Mouse (Mus musculus): ENCODE measurements around the gene Unc50.

Gene Unc50

GRCm38 (mm10) chr1:37427144-37427875, 2.6 kb upstream of the Unc50 start:
- ChIA-PET CTCF (interaction anchor here in 3 of 4 experiments (0.5 to 4.1 kb wide), 5 partner anchors 7 to 209 kb away, joined by 3 to 30 read pairs (median 4); no protein-coding TSS in a partner anchor), POLR2A (interaction anchor here in 3 of 4 experiments (0.5 to 1.5 kb wide), 4 partner anchors 8 to 73 kb away, joined by 3 read pairs; no protein-coding TSS in a partner anchor)

DNA sequence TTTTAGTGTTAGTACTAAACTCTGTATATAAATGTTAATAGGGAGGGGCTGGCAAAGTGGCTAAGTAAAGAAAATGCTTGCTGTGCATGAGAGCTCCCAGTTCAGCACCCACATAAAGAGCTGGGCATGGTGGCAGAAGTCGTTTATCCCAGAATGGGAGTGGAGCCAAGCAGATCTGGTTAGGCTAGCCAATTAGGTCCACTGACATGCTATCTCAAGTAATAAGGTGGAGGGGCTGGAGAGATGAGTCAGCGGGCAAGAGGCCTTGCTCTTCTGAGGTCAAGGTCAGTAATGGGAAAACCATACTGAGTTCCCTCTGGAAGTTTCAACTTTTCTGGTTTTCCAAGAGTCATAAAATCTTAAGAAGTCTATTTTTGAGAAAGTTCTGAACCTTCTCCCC, 1.0 kb upstream of the Unc50 start:
- POLR2A ChIA-PET, result interaction anchor here in 2 of 4 experiments (0.8 to 2.7 kb wide), 11 partner anchors 9 to 214 kb away, joined by 3 to 27 read pairs (median 6); no protein-coding TSS in a partner anchor
- CTCF ChIA-PET, result interaction anchor here in 2 of 4 experiments (1.0 to 4.1 kb wide), 4 partner anchors 9 to 247 kb away, joined by 3 to 30 read pairs (median 12); no protein-coding TSS in a partner anchor

DNA sequence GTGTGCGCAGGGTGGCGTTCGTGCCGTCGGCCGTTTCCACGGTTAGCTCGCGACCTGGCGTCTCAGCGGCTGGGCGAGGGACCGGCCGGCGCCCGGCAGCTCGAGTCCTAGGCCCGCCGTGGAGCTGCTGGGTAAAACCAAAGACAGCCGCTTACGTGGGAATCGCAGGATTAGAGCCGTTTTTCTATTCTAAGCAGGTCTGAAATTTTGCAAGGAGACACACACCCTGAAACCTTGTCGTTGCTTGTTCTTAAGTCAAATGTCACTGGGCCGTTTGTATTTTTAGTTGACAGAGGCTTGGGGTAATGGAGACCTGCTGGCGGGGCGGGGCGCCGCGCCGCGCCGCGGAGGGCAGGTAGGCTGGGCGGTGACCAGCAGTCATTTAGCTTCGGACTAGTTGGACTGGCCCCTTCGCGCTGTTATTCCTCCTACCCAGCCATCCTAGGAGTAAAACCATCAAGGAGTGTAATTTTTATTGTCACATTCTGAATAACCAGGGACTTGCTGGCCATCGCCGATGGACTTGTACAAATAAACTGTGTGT, 430 bp downstream of the Unc50 start:
- ChIA-PET CTCF (interaction anchor here in 3 of 4 experiments (0.7 to 4.1 kb wide), 10 partner anchors 8 to 929 kb away, joined by 3 to 30 read pairs (median 4); no protein-coding TSS in a partner anchor), POLR2A (interaction anchor here (0.5 to 2.7 kb wide), 60 partner anchors 8 to 927 kb away, joined by 3 to 27 read pairs (median 4); partner anchors contain the start of genes Mitd1 (in 2 of the 4), Mrpl30 (in 2 of the 4), 4933424G06Rik (in 1 of the 4) and Inpp4a (in 1 of the 4))

DNA sequence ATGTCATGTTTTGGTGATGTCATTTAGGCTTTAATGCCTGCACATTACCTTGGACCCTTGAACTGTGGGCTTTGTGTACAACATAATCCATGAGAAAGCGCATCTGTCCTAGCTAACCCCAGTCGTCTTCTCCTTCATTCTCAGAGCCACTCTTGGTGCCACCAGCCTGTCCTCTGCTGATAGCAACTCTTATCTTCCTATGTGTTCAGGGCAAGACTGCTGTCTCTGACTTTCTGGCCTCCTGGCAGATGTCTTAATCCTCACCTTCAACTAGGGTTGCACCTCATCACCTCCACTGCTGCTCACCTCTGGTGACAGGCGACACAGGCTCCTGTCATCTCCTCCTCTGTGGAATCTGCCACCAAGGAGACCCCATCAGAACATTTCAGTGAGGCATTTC, 6.5 kb downstream of the Unc50 start:
- CTCF ChIA-PET, result no interaction called here
- POLR2A ChIA-PET, result no interaction called here

DNA sequence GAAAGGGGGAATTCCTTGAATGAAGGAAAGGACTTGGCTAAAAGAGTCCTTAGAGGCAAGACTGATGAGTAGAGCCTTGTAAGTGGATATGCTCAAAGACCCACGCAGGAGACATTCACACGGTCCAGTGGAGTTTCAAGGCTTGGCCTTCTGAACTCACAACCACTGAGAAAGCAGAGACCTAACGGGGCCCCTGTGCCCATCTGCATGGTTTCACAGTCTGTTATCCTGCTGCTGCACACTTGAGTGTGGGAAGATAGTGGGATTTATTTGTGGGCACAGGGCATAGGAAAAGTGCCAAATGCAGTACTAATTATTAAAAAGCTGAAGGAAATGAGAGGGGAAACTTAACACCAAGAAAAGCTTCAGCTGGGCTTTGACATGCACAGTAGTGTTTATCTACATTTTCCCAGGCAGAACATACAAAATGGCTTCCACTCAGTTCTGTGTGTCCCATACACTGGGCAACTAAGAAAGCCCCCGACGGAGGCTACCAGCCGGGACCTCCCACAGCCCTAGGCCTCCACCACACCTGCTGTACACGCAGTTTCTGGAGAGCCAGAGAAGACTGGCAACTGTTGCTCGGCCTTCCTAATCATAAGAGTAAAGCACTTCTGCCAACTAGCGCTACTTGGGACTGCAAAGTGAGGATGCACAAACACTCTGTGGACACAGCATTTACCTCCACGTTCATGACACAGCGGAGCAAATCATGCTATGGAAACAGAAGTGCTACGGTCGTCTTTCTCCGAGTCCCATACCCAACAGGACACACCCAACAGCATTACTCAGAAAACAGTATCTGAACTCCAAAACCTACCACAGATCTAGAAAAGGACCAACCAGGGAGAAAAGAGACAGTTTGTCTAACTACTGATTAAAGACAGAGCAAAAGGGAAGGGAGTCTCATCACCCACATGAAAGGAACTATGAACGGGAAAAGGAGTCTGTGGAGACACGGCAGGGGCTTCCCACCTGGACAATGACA, 13.2 kb downstream of the Unc50 start:
- ChIA-PET CTCF (no interaction called here), POLR2A (interaction anchor here in 2 of 4 experiments (1.1 to 1.8 kb wide), 2 partner anchors 12 to 13 kb away, joined by 4 to 5 read pairs; partner anchors contain the start of genes Coa5 (in 1 of the 2) and Unc50 (in 1 of the 2))

DNA sequence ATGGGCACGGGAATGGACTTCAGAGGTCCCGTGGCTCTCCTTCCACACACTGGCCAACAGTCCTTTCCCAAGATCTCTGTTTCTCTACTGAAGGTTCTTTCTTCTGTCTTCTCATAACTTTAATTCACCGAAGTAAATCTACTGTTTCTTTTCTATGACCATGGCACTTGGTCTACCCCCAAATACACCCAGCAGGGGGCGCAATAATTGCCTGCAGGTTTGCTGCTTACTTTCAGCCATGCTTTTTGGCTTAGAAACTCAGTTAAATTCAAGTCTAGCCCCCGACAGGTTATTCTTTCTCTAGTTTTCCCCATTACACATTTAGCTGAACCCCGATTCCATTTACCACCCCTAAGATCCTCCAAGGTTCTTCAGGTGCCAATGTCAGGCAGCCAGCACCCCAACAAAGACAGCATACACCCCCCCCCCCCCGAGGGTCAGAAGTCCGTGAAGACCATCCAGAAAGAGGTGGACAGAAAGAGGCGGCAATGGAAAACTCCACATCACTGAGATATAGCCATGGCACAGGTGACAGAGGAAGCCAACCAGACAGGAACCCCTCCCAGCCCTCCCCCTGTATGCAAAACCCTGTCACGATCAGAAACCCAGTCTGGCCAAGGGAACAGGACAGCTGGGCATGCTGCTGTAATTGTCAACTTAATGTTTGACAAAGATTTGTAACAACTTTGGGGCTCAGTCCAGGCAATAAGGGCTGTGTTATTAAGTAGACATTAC, 18.6 kb downstream of the Unc50 start:
- ChIA-PET POLR2A (no interaction called here), CTCF (interaction anchor here in 3 of 4 experiments (0.6 to 0.9 kb wide), 4 partner anchors 11 to 505 kb away, joined by 3 to 8 read pairs (median 4); partner anchors contain the start of gene Tmem131 (in 1 of the 3))

GRCm38 (mm10) chr1:37451270-37451669, 21.3 kb downstream of the Unc50 start:
- CTCF ChIA-PET, result no interaction called here
- POLR2A ChIA-PET, result interaction anchor here in 1 of 4 experiments (1.3 kb wide), 1 partner anchor 21 kb away, joined by 3 read pairs; the partner anchor contains the start of genes Coa5 and Unc50

DNA sequence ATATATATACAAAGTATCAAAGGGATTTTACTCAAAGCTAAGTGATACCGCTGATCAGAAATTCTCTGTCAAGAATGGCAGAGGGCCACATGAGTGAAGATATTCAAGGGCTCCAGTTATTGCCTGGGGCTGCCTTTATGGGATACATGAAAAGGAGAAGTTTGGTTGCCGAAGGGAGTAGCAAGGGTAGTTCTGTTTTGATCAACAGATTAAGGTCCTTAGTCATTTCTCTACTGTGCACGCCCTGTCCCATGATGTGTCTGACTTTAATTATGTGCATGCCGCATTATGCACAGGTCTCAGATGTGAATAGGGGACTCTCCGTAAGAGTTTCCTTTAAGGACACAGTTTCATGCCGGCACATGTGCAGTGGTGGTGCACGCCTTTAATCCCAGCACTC, 27.6 kb downstream of the Unc50 start:
- ChIA-PET POLR2A (interaction anchor here in 1 of 4 experiments (0.6 kb wide), 1 partner anchor 822 kb away, joined by 3 read pairs; no protein-coding TSS in a partner anchor), CTCF (no interaction called here)

- CTCF ChIA-PET, result no interaction called here
- POLR2A ChIA-PET, result interaction anchor here in 2 of 4 experiments (0.7 to 0.9 kb wide), 3 partner anchors 9 to 402 kb away, joined by 3 read pairs; no protein-coding TSS in a partner anchor
Observed at GRCm38 (mm10) chr1:37464878-37465452, 35.0 kb downstream of the Unc50 start.

GRCm38 (mm10) chr1:37466322-37466995, 36.5 kb downstream of the Unc50 start:
- POLR2A ChIA-PET, result no interaction called here
- CTCF ChIA-PET, result interaction anchor here (0.7 to 1.3 kb wide), 5 partner anchors 24 to 297 kb away, joined by 3 to 6 read pairs (median 3); no protein-coding TSS in a partner anchor

DNA sequence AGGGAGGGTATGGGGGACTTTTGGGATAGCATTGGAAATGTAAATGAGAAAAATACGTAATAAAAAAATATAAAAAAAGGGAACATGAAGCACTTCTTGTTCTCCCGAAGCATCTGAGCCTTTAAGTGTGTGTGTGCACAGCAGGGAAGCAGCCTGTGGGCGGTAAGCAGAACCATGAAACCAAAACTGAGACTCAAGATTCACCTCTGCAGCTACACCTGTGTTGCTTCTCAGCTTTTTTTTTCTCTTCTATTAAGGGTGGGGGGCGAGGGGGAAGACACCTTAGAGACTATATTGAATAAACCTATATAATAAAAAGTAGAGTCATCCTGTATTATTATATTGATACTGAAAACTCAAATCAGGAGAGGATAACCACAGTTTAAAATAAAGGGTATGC, 37.9 kb downstream of the Unc50 start:
- CTCF ChIA-PET, result interaction anchor here in 1 of 4 experiments (1.3 kb wide), 1 partner anchor 74 kb away, joined by 3 read pairs; no protein-coding TSS in a partner anchor
- POLR2A ChIA-PET, result interaction anchor here in 1 of 4 experiments (0.7 kb wide), 1 partner anchor 30 kb away, joined by 4 read pairs; no protein-coding TSS in a partner anchor

DNA sequence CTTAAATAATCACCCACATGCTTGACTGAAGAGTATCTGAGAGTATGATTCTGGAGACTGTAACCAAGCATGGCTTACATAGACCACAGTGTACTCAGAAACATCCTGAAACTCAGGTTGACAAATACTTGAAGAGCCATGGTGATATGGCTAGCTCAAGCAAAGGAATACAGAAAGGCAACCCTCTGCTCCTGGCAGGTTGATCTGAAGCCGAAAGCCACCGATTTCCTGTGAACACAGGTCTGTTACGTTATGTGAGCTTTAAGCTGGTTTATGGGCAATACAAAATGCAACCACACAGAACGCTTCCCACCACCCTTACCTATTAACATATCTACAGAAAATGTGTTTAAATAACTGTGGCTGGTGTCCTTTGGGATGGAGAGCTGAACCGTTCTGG, 39.1 kb downstream of the Unc50 start:
- CTCF ChIA-PET, result interaction anchor here (0.6 to 1.4 kb wide), 5 partner anchors 20 to 206 kb away, joined by 3 to 4 read pairs (median 3); no protein-coding TSS in a partner anchor

DNA sequence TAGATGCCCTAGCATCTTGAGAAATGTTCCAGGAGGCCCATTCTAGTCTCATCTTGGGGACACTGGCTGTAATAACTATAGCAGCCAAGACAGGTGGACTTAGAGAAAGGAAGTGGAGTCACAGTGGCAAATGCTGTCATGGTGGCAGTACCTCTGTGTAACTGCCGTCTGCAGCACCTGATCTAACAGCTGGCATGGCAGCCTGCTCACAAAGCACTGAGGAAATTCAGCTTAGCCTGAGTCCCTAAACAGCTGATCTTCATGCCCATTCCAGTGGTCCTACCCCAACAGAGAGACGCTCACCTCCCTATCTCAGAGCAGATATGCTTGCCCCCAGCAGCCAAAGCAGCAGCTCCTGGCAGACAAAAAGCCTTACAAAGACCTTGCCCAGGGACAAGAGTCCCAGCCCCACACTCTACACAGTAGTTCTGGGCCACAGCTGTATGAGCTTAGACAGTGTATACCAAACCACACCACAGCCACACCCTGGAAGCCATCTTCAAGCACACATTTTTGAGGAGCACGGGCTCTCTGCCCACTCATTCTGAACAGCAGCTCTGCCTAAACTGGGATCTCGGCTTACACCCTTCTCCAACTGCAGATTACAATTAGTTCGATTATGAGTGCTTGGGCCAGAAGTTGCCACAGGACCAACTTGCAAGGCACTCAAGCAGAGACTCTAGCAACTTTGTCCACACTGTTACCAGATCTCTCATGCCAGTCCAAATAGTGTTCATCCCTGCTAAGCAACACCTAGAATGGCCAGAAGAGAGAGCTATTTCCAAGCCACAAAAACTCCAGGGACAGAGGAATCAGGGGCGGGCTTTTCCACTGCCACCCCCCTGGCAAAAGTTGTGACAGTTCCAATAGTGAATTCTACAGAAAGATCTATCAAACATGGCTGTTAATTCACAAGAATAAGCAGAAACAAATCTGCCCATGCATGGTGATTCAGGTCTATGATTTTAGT, 41.5 kb downstream of the Unc50 start:
- ChIA-PET CTCF (interaction anchor here in 3 of 4 experiments (0.5 to 1.6 kb wide), 4 partner anchors 164 to 960 kb away, joined by 3 to 4 read pairs (median 3); no protein-coding TSS in a partner anchor), POLR2A (interaction anchor here in 2 of 4 experiments (1.1 to 1.2 kb wide), 3 partner anchors 10 to 42 kb away, joined by 3 read pairs; partner anchors contain the start of genes Coa5 (in 1 of the 2) and Unc50 (in 1 of the 2))

More for the DNA sequence above, 39.1 kb downstream of the Unc50 start:
- POLR2A ChIA-PET, result interaction anchor here in 1 of 4 experiments (1.2 kb wide), 1 partner anchor 39 kb away, joined by 3 read pairs; the partner anchor contains the start of genes Coa5 and Unc50

- ChIA-PET CTCF (no interaction called here), POLR2A (no interaction called here)
Observed at GRCm38 (mm10) chr1:37473251-37473650, 43.3 kb downstream of the Unc50 start.

GRCm38 (mm10) chr1:37474046-37474445, 44.1 kb downstream of the Unc50 start:
- ChIA-PET CTCF (interaction anchor here in 1 of 4 experiments (0.7 kb wide), 1 partner anchor 101 kb away, joined by 3 read pairs; no protein-coding TSS in a partner anchor), POLR2A (interaction anchor here in 1 of 4 experiments (0.7 kb wide), 1 partner anchor 150 kb away, joined by 3 read pairs; no protein-coding TSS in a partner anchor)

Data from embryonic stem cell, embryonic (primary cell).